In the genomic region with DNA sequence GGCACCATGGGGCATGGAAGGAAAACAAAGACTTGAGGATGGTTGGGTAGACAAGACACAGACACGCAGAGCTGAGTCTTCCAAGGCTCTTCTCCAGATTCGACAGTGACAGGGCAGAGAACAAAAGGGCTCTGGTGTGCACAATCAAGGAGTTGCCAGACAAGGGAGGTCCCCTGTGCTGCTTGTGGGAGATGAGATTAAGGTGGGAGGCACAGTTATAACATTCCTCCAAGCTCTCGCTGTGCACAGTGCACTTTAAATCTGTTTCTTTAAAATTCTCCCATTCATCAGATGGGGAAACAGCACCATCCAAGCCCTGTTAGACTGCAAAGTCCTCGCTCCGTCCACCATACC, we compare ENCODE assay signal across 16 mouse cellular contexts. TPM values are rescaled to one million over a fixed set of nuclear protein-coding genes. Genes with fewer than 3 reads are reported as not detected.
DNase-seq lines count a peak whose midpoint lies in the region; ATAC-seq and TF ChIP-seq lines count a peak whose summit lies in the region.
"Had no signal": no experiment of that assay in that cellular context is flagged by ENCODE, and none has a peak within 500 bp of the region (broad histone marks: within the 10 kb centered on the region; RNA-seq: fewer than 3 reads in every experiment).

No protein-coding gene starts in this region.

- peaks cover 51% of the 10 kb centered on the region for H3K27me3 ChIP-seq in forebrain, embryonic 10.5 days (ENCODE audit: poor library complexity, severe bottlenecking)
- no peaks in the 10 kb centered on the region for H3K27me3 ChIP-seq in forebrain, postnatal 0 days (ENCODE audit: insufficient read depth, low read length)
- H3K27me3 ChIP-seq in ES-Bruce4 (ENCODE audit: control insufficient read depth, insufficient read depth, low read length, poor library complexity, severe bottlenecking), result no peaks in the 10 kb centered on the region
- H3K27me3 ChIP-seq in forebrain, embryonic 15.5 days, result no peaks in the 10 kb centered on the region
- H3K27me3 ChIP-seq in intestine, postnatal 0 days (replicated peaks; ENCODE audit: control insufficient read depth, insufficient read depth, low read length), result no peaks in the 10 kb centered on the region
- H3K27me3 ChIP-seq: CH12.LX; heart, embryonic 15.5 days; Patski had no signal

- no peak for TF ChIP-seq EP300 in ES-Bruce4 (IDR thresholded peaks at IDR 0.05; ENCODE audit: insufficient read depth, low read depth, low read length)

- no peak overlapping the region for H3K4me2 ChIP-seq in forebrain, postnatal 0 days (ENCODE audit: low read depth)
- H3K4me2 ChIP-seq in forebrain, embryonic 15.5 days (replicated peaks), result no peak overlapping the region
- H3K4me2 ChIP-seq in intestine, postnatal 0 days (replicated peaks; ENCODE audit: low read depth), result no peak overlapping the region
- H3K4me2 ChIP-seq: heart, embryonic 15.5 days had no signal

- peaks cover 93% of the 10 kb centered on the region for H3K4me1 ChIP-seq in forebrain, embryonic 10.5 days
- H3K4me1 ChIP-seq in forebrain, postnatal 0 days (ENCODE audit: insufficient read depth), result peaks cover 8% of the 10 kb centered on the region
- peaks cover 23% of the 10 kb centered on the region for H3K4me1 ChIP-seq in ES-Bruce4 (ENCODE audit: control insufficient read depth, insufficient read depth, low read length)
- peaks cover 53% of the 10 kb centered on the region for H3K4me1 ChIP-seq in forebrain, embryonic 15.5 days
- no peaks in the 10 kb centered on the region for H3K4me1 ChIP-seq in intestine, postnatal 0 days (replicated peaks; ENCODE audit: control insufficient read depth, insufficient read depth, low read length)

- no peaks in the 10 kb centered on the region for H3K9me3 ChIP-seq in forebrain, embryonic 10.5 days
- H3K9me3 ChIP-seq in forebrain, postnatal 0 days (ENCODE audit: low read length), result no peaks in the 10 kb centered on the region
- H3K9me3 ChIP-seq in ES-Bruce4 (replicated peaks; ENCODE audit: control insufficient read depth, insufficient read depth, low read length, poor library complexity, severe bottlenecking), result no peaks in the 10 kb centered on the region
- H3K9me3 ChIP-seq in forebrain, embryonic 15.5 days, result no peaks in the 10 kb centered on the region
- H3K9me3 ChIP-seq in intestine, postnatal 0 days (ENCODE audit: control insufficient read depth), result no peaks in the 10 kb centered on the region
- H3K9me3 ChIP-seq: heart, embryonic 15.5 days had no signal

- no peak for ATAC-seq in forebrain, postnatal 0 days
- no peak for ATAC-seq in forebrain, embryonic 15.5 days (replicated peaks)
- ATAC-seq in intestine, postnatal 0 days, result no peak
- ATAC-seq: midbrain, embryonic 16.5 days; Patski had no signal

- TF ChIP-seq CTCF in forebrain, postnatal 0 days (IDR thresholded peaks at IDR 0.05; ENCODE audit: low read depth), result no peak
- no peak for TF ChIP-seq CTCF in left cerebral cortex, adult 2 months (IDR thresholded peaks at IDR 0.05)
- TF ChIP-seq CTCF in ES-Bruce4 (IDR thresholded peaks at IDR 0.05; ENCODE audit: low read depth, low read length), result no peak
- TF ChIP-seq CTCF in intestine, postnatal 0 days (IDR thresholded peaks at IDR 0.05; ENCODE audit: low read depth), result no peak

- no peak for TF ChIP-seq POLR2A in ES-Bruce4 (IDR thresholded peaks at IDR 0.05; ENCODE audit: insufficient read depth, low read length)

- peak overlapping the region; percentile 14; the same call in 1 of the 2 replicates for H3K4me3 ChIP-seq in forebrain, embryonic 10.5 days
- no peak overlapping the region for H3K4me3 ChIP-seq in forebrain, postnatal 0 days (ENCODE audit: low read depth, low read length)
- no peak overlapping the region for H3K4me3 ChIP-seq in left cerebral cortex, adult 2 months
- H3K4me3 ChIP-seq in ES-Bruce4 (ENCODE audit: low read depth, low read length), result no peak overlapping the region
- H3K4me3 ChIP-seq in forebrain, embryonic 15.5 days, result no peak overlapping the region
- H3K4me3 ChIP-seq in intestine, postnatal 0 days (ENCODE audit: low read depth, low read length), result no peak overlapping the region
- H3K4me3 ChIP-seq: heart, embryonic 15.5 days had no signal

- WGBS in forebrain, embryonic 10.5 days, result 18% methylated on average over 5 of the region's 5 CpGs
- WGBS in forebrain, postnatal 0 days, result 34% methylated on average over 5 of the region's 5 CpGs
- 23% methylated on average over 5 of the region's 5 CpGs for WGBS in forebrain, embryonic 15.5 days
- 76% methylated on average over 5 of the region's 5 CpGs for WGBS in intestine, postnatal 0 days

- H3K36me3 ChIP-seq in forebrain, embryonic 10.5 days (replicated peaks), result peaks cover 61% of the 10 kb centered on the region
- H3K36me3 ChIP-seq in forebrain, postnatal 0 days (ENCODE audit: insufficient read depth), result peaks cover 13% of the 10 kb centered on the region; the same call in 1 of the 2 replicates
- H3K36me3 ChIP-seq in ES-Bruce4 (ENCODE audit: control insufficient read depth, insufficient read depth, low read length, poor library complexity, severe bottlenecking), result no peaks in the 10 kb centered on the region
- H3K36me3 ChIP-seq in forebrain, embryonic 15.5 days, result no peaks in the 10 kb centered on the region
- peaks cover 5% of the 10 kb centered on the region; the same call in 1 of the 2 replicates for H3K36me3 ChIP-seq in intestine, postnatal 0 days (ENCODE audit: control insufficient read depth, insufficient read depth)
- H3K36me3 ChIP-seq: heart, embryonic 15.5 days had no signal

- no peak for DNase-seq in forebrain, embryonic 10.5 days (ENCODE audit: extremely low spot score, low spot score)
- no peak for DNase-seq in forebrain, postnatal 0 days
- no peak for DNase-seq in left cerebral cortex, adult 2 months (ENCODE audit: extremely low spot score in 1 of 2, low spot score in 2 of 2)
- no peak for DNase-seq in left cerebral cortex, postnatal 36 days (ENCODE audit: low spot score in 2 of 2)
- DNase-seq in adrenal gland, adult 2 months, result no peak
- DNase-seq: lung, adult 2 months; lung, postnatal 4 days had no signal

- intact Hi-C loops in left cerebral cortex, adult 2 months (cut with DNase I), result loop anchor here (5.0 kb wide), 1 partner anchor 38 kb away; no protein-coding TSS in a partner anchor
- intact Hi-C loops in left cerebral cortex, postnatal 36 days (cut with DNase I), result no loop called here

- H3K27ac ChIP-seq in forebrain, embryonic 10.5 days, result peak overlapping the region; percentile 82
- H3K27ac ChIP-seq in forebrain, postnatal 0 days (ENCODE audit: low read depth, low read length), result no peak overlapping the region
- H3K27ac ChIP-seq in left cerebral cortex, adult 2 months, result peak overlapping the region; percentile 85
- peak overlapping the region; percentile 6 for H3K27ac ChIP-seq in ES-Bruce4 (ENCODE audit: insufficient read depth, low read length)
- 0 out of 2 replicates have a peak overlapping the region, but pooled peaks have one; percentile 12 for H3K27ac ChIP-seq in forebrain, embryonic 15.5 days (replicated peaks)
- no peak overlapping the region for H3K27ac ChIP-seq in intestine, postnatal 0 days (ENCODE audit: low read depth, low read length)
- H3K27ac ChIP-seq: heart, embryonic 15.5 days had no signal

- H3K9ac ChIP-seq in forebrain, postnatal 0 days, result no peak overlapping the region
- H3K9ac ChIP-seq in ES-Bruce4 (ENCODE audit: low read depth, poor library complexity, severe bottlenecking), result no peak overlapping the region
- H3K9ac ChIP-seq in forebrain, embryonic 15.5 days (replicated peaks), result no peak overlapping the region
- H3K9ac ChIP-seq in intestine, postnatal 0 days (ENCODE audit: low read depth, low read length), result no peak overlapping the region
- H3K9ac ChIP-seq: heart, embryonic 15.5 days had no signal

RNA-seq across cellular contexts. Expression of a gene that starts 6.7 kb away (rescaled TPM):
- polyA plus RNA-seq in forebrain, embryonic 10.5 days (2016; fragmentation: Nextera tagmentation; extraction: Ambion mirVana), result 27.0 and 27.6 TPM in 2 replicates
- total RNA-seq in forebrain, postnatal 0 days (2014; rRNA removed), result 46.6 and 47.5 TPM in 2 replicates
- polyA plus RNA-seq in forebrain, postnatal 0 days (2015; fragmentation: Nextera tagmentation; extraction: Ambion mirVana), result 17.3 and 18.5 TPM in 2 replicates
- 100 to 1,000 TPM; 203 to 208 TPM for total RNA-seq in left cerebral cortex, adult 2 months (2021)
- 100 to 1,000 TPM; 191 to 198 TPM for total RNA-seq in left cerebral cortex, postnatal 36 days (2021)
- 38.4 and 45.2 TPM in 2 replicates for polyA plus RNA-seq in ES-Bruce4 (2011; ENCODE audit: insufficient read depth, insufficient read length, low read depth, missing spikeins)
- polyA plus RNA-seq in forebrain, embryonic 15.5 days (2015; fragmentation: Nextera tagmentation; extraction: Ambion mirVana), result 15.9 and 17.9 TPM in 2 replicates
- polyA plus RNA-seq in intestine, postnatal 0 days (2015; fragmentation: Nextera tagmentation; extraction: Ambion mirVana), result 4.5 and 5.6 TPM in 2 replicates
- total RNA-seq in adrenal gland, adult 2 months (2021), result 1 to 10 TPM; 3.9 to 5.7 TPM
- 4.1 and 5.5 TPM in 2 replicates for polyA plus RNA-seq in adrenal gland, adult 2 months (2012; rRNA removed)
- total RNA-seq: granulocyte monocyte progenitor cell, adult 5-6 weeks had no signal

RNA-seq across cellular contexts. Expression of a gene that starts 16.9 kb away (rescaled TPM):
- 42.3 and 43.5 TPM in 2 replicates for polyA plus RNA-seq in forebrain, embryonic 10.5 days (2016; fragmentation: Nextera tagmentation; extraction: Ambion mirVana)
- total RNA-seq in forebrain, postnatal 0 days (2014; rRNA removed), result 18.9 and 20.4 TPM in 2 replicates
- 8.0 and 9.9 TPM in 2 replicates for polyA plus RNA-seq in forebrain, postnatal 0 days (2015; fragmentation: Nextera tagmentation; extraction: Ambion mirVana)
- total RNA-seq in left cerebral cortex, adult 2 months (2021), result 10 to 100 TPM; 18.6 to 19.5 TPM
- total RNA-seq in left cerebral cortex, postnatal 36 days (2021), result 10 to 100 TPM; 19.4 to 20.6 TPM
- polyA plus RNA-seq in ES-Bruce4 (2011; ENCODE audit: insufficient read depth, insufficient read length, low read depth, missing spikeins), result 42.6 and 43.3 TPM in 2 replicates
- 21.5 and 21.6 TPM in 2 replicates for polyA plus RNA-seq in forebrain, embryonic 15.5 days (2015; fragmentation: Nextera tagmentation; extraction: Ambion mirVana)
- polyA plus RNA-seq in intestine, postnatal 0 days (2015; fragmentation: Nextera tagmentation; extraction: Ambion mirVana), result 8.2 and 10.7 TPM in 2 replicates
- total RNA-seq in adrenal gland, adult 2 months (2021), result 10 to 100 TPM; 13.6 to 18.7 TPM
- polyA plus RNA-seq in adrenal gland, adult 2 months (2012; rRNA removed), result 39.1 and 42.3 TPM in 2 replicates

RNA-seq across cellular contexts. Expression of a gene that starts 44.0 kb away (rescaled TPM):
- 0.33 TPM in 1 of 2 replicates, not detected in the other for polyA plus RNA-seq in forebrain, embryonic 10.5 days (2016; fragmentation: Nextera tagmentation; extraction: Ambion mirVana)
- 1.3 and 1.7 TPM in 2 replicates for total RNA-seq in forebrain, postnatal 0 days (2014; rRNA removed)
- 0.48 and 0.56 TPM in 2 replicates for polyA plus RNA-seq in forebrain, postnatal 0 days (2015; fragmentation: Nextera tagmentation; extraction: Ambion mirVana)
- 10 to 100 TPM; 22.5 to 25.0 TPM for total RNA-seq in left cerebral cortex, adult 2 months (2021)
- 10 to 100 TPM; 18.8 to 23.4 TPM for total RNA-seq in left cerebral cortex, postnatal 36 days (2021)
- polyA plus RNA-seq in ES-Bruce4 (2011; ENCODE audit: insufficient read depth, insufficient read length, low read depth, missing spikeins), result 1.1 and 1.6 TPM in 2 replicates
- 0.33 and 0.51 TPM in 2 replicates for polyA plus RNA-seq in forebrain, embryonic 15.5 days (2015; fragmentation: Nextera tagmentation; extraction: Ambion mirVana)
- 1.5 and 1.6 TPM in 2 replicates for polyA plus RNA-seq in intestine, postnatal 0 days (2015; fragmentation: Nextera tagmentation; extraction: Ambion mirVana)
- under 1 TPM; 0.69 to 0.90 TPM for total RNA-seq in adrenal gland, adult 2 months (2021)
- 1.9 and 2.3 TPM in 2 replicates for polyA plus RNA-seq in adrenal gland, adult 2 months (2012; rRNA removed)
- total RNA-seq: granulocyte monocyte progenitor cell, adult 5-6 weeks; liver, adult 2 months had no signal

Comparison
In these comparisons a context has a peak if more than half of its experiments do, and no peak if none do; other contexts are left out.
1. H3K27ac ChIP-seq: peak in forebrain, embryonic 10.5 days (single experiment), left cerebral cortex, adult 2 months (single experiment), ES-Bruce4 (single experiment) and forebrain, embryonic 15.5 days (single experiment); none in forebrain, postnatal 0 days (single experiment) and intestine, postnatal 0 days (single experiment).